Mouse (Mus musculus): ENCODE measurements around the gene Tmed8. TPM values are rescaled to one million over a fixed set of nuclear protein-coding genes. Genes with fewer than 3 reads are reported as not detected.
"Not testable (repeated sequence)": the region's sequence is repeated elsewhere in the genome, so short reads cannot be mapped to it uniquely, and the experiment has no call there.

Gene Tmed8
- total and polyA plus RNA-seq, 2 experiments from 2014 or later, result 3.9 to 13.7 TPM

- H3K9ac ChIP-seq (replicated peaks; ENCODE audit: low read length), result no peak overlapping the region
- ATAC-seq, result no peak
- WGBS, result 88% methylated on average over 1 of the region's 1 CpGs
Observed at GRCm38 (mm10) chr12:87160310-87160709, 39.9 kb downstream of the Tmed8 start.

DNA sequence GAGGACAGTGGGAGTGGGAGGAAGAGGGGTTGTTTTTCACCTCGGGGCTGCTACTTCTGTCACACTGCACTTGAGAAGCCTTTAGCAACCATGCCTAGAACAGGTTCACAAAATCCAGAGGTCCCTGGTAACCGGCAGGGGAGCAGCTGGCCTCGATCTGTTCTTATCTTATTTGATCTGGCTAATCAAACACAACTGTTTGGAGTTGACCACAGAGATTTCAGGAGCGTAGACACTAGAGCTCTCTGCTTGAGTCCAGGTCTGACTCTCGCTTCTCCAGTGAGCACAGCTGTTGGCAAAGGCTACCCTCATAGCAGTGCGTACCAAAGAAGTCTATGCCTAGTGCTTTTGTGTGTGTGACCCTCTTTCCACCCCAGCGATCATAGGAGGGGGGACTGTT is 42.2 kb downstream of the Tmed8 start:
- Histone ChIP-seq H3K4me3 (ENCODE audit: low read length) (no peak overlapping the region), H3K27me3 (ENCODE audit: insufficient read depth, low read length) (no peaks in the 10 kb centered on the region), H3K9ac (replicated peaks; ENCODE audit: low read length) (no peak overlapping the region), H3K9me3 (ENCODE audit: low read length) (no peaks in the 10 kb centered on the region), H3K36me3 (ENCODE audit: insufficient read depth, low read length) (peaks cover 5% of the 10 kb centered on the region; the same call in 1 of the 2 replicates), H3K4me1 (ENCODE audit: insufficient read depth, low read length) (no peaks in the 10 kb centered on the region), H3K27ac (no peak overlapping the region), H3K4me2 (ENCODE audit: low read depth, low read length) (no peak overlapping the region)
- ATAC-seq (no peak), DNase-seq (ENCODE audit: low spot score) (no peak)
- no peak for TF ChIP-seq CTCF (IDR thresholded peaks at IDR 0.05; ENCODE audit: low read depth)
- 73% methylated on average over 7 of the region's 7 CpGs for WGBS

More at GRCm38 (mm10) chr12:87160310-87160709, 39.9 kb downstream of the Tmed8 start:
- Histone ChIP-seq H3K4me2 (ENCODE audit: low read depth, low read length) (no peak overlapping the region), H3K9me3 (ENCODE audit: low read length) (no peaks in the 10 kb centered on the region), H3K27me3 (ENCODE audit: insufficient read depth, low read length) (no peaks in the 10 kb centered on the region), H3K4me1 (ENCODE audit: insufficient read depth, low read length) (no peaks in the 10 kb centered on the region), H3K27ac (no peak overlapping the region), H3K4me3 (ENCODE audit: low read length) (no peak overlapping the region), H3K36me3 (ENCODE audit: insufficient read depth, low read length) (peaks cover 5% of the 10 kb centered on the region; the same call in 1 of the 2 replicates)
- TF ChIP-seq CTCF (IDR thresholded peaks at IDR 0.05; ENCODE audit: low read depth), result no peak
- DNase-seq (ENCODE audit: low spot score), result no peak

- Histone ChIP-seq H3K36me3 (ENCODE audit: insufficient read depth, low read length) (0 out of 2 replicates have a peak, but pooled peaks cover 3% of the 10 kb centered on the region), H3K27me3 (ENCODE audit: insufficient read depth, low read length) (no peaks in the 10 kb centered on the region), H3K4me3 (ENCODE audit: low read length) (no peak overlapping the region), H3K9ac (replicated peaks; ENCODE audit: low read length) (no peak overlapping the region), H3K4me2 (ENCODE audit: low read depth, low read length) (no peak overlapping the region), H3K4me1 (ENCODE audit: insufficient read depth, low read length) (no peaks in the 10 kb centered on the region), H3K9me3 (ENCODE audit: low read length) (no peaks in the 10 kb centered on the region), H3K27ac (no peak overlapping the region)
- ATAC-seq (no peak), DNase-seq (ENCODE audit: low spot score) (no peak)
- no peak for TF ChIP-seq CTCF (IDR thresholded peaks at IDR 0.05; ENCODE audit: low read depth)
- WGBS, result 64% methylated on average over 4 of the region's 4 CpGs
Observed at GRCm38 (mm10) chr12:87157361-87157760, 42.9 kb downstream of the Tmed8 start.

- ATAC-seq; DNase-seq (ENCODE audit: low spot score): not testable (repeated sequence)
- WGBS, result 88% methylated on average over 4 of the region's 4 CpGs
Observed at GRCm38 (mm10) chr12:87154448-87154847, 45.8 kb downstream of the Tmed8 start.

GRCm38 (mm10) chr12:87149471-87149870 is 50.8 kb downstream of the Tmed8 start:
- no peak overlapping the region for H3K4me3 ChIP-seq (ENCODE audit: low read length)
- WGBS, result 98% methylated on average over 5 of the region's 5 CpGs
- TF ChIP-seq CTCF (IDR thresholded peaks at IDR 0.05; ENCODE audit: low read depth), result no peak
- H3K36me3 ChIP-seq (ENCODE audit: insufficient read depth, low read length), result no peaks in the 10 kb centered on the region
- no peak overlapping the region for H3K4me2 ChIP-seq (ENCODE audit: low read depth, low read length)
- no peaks in the 10 kb centered on the region for H3K27me3 ChIP-seq (ENCODE audit: insufficient read depth, low read length)
- H3K9ac ChIP-seq (replicated peaks; ENCODE audit: low read length), result no peak overlapping the region
- no peak overlapping the region for H3K27ac ChIP-seq
- H3K4me1 ChIP-seq (ENCODE audit: insufficient read depth, low read length), result peaks cover 13% of the 10 kb centered on the region
- DNase-seq (ENCODE audit: low spot score) (no peak), ATAC-seq (no peak)
- no peaks in the 10 kb centered on the region for H3K9me3 ChIP-seq (ENCODE audit: low read length)

More at GRCm38 (mm10) chr12:87154448-87154847, 45.8 kb downstream of the Tmed8 start:
- H3K9me3 ChIP-seq (ENCODE audit: low read length); H3K4me3 ChIP-seq (ENCODE audit: low read length); H3K4me2 ChIP-seq (ENCODE audit: low read depth, low read length); H3K36me3 ChIP-seq (ENCODE audit: insufficient read depth, low read length); H3K27me3 ChIP-seq (ENCODE audit: insufficient read depth, low read length); H3K9ac ChIP-seq (replicated peaks; ENCODE audit: low read length); H3K27ac ChIP-seq; H3K4me1 ChIP-seq (ENCODE audit: insufficient read depth, low read length): not testable (repeated sequence)

- WGBS, result 27% methylated on average over 15 of the region's 15 CpGs
- ATAC-seq (no peak), DNase-seq (ENCODE audit: low spot score) (no peak)
- Histone ChIP-seq H3K4me1 (ENCODE audit: insufficient read depth, low read length) (peaks cover 13% of the 10 kb centered on the region), H3K27ac (peak overlapping the region; percentile 90), H3K9ac (replicated peaks; ENCODE audit: low read length) (peak overlapping the region; percentile 70), H3K4me2 (ENCODE audit: low read depth, low read length) (peak overlapping the region; percentile 74), H3K27me3 (ENCODE audit: insufficient read depth, low read length) (no peaks in the 10 kb centered on the region), H3K36me3 (ENCODE audit: insufficient read depth, low read length) (no peaks in the 10 kb centered on the region), H3K4me3 (ENCODE audit: low read length) (peak overlapping the region; percentile 63), H3K9me3 (ENCODE audit: low read length) (no peaks in the 10 kb centered on the region)
- no peak for TF ChIP-seq CTCF (IDR thresholded peaks at IDR 0.05; ENCODE audit: low read depth)
Observed at GRCm38 (mm10) chr12:87148136-87148535, 52.1 kb downstream of the Tmed8 start.

DNA sequence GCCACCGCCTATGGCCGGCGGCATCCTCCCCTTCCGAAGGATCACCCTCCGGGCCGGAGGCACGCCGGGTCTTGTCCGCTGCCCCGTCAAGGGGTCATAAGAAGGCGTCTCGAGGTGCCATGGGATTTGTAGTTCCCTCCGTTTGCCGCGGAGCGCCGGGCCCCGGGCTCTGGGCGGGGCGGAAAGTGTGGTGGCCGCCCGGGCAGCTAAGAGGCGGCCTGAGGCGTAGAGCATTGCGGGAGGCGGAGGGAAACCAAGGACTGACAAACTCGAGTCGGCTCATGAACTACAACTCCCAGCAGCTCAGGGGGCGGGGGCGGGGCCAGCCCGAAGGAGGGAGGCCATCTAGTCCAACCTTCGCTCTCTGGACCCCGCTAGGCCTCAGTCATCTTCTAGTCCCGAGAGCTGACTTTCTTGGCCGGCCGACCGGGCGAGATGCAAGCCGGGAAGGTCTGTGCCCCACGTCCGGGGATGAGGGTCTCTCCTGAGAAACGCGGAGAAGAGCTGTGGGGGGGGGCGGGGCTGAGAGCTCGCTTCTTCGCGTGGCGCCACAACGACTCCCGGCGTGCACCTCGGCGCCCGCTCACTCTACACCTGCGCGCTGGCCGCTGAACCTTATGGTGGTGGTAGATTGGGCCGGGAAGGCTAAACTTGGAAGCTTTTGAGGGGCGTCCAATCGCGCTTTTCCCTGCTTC is 52.7 kb downstream of the Tmed8 start, which contains the start of gene Pomt2:
TSS of gene Pomt2 (minus strand) at position 574 of the 695 bp plus-strand sequence.
- Histone ChIP-seq H3K9me3 (ENCODE audit: low read length) (no peaks in the 10 kb centered on the region), H3K27ac (peak within 1 kb of the TSS; percentile 90), H3K9ac (replicated peaks; ENCODE audit: low read length) (peak within 1 kb of the TSS; percentile 70), H3K4me1 (ENCODE audit: insufficient read depth, low read length) (peaks cover 13% of the 10 kb centered on the region), H3K4me2 (ENCODE audit: low read depth, low read length) (peak within 1 kb of the TSS; percentile 74), H3K36me3 (ENCODE audit: insufficient read depth, low read length) (no peaks in the 10 kb centered on the region), H3K4me3 (ENCODE audit: low read length) (peak within 1 kb of the TSS; percentile 63), H3K27me3 (ENCODE audit: insufficient read depth, low read length) (no peaks in the 10 kb centered on the region)
- under 1% methylated on average over 59 of the region's 61 CpGs for WGBS
- peak; percentile 94 for DNase-seq (ENCODE audit: low spot score)
- TF ChIP-seq CTCF (IDR thresholded peaks at IDR 0.05; ENCODE audit: low read depth), result no peak; the same call in 1 of the 2 replicates
- peak; percentile 96 for ATAC-seq
